Mouse (Mus musculus) adrenal gland, postnatal 36 days (tissue): Measurements from ENCODE around the gene Slc13a3. TPM values are rescaled to one million over a fixed set of nuclear protein-coding genes. Genes with fewer than 3 reads are reported as not detected.

Experiments used
- DNase-seq, 2 experiments: peaks; one replicate each; pipeline ENCODE4 v3.0.0; 2021; ENCODE audit warnings: mixed read lengths in 1 of 2
- total RNA-seq, 2 experiments: library from RNA; stranded (reverse); gene quantifications; 2 replicates each; pipeline ENCODE4 v1.2.3; 2021

The Slc13a3 gene
- total RNA-seq, 2 experiments from 2014 or later: 0.72 to 1.3 TPM

- DNase-seq: peak; percentile 61 to 73
Observed at GRCm38 (mm10) chr2:165364334-165365091, 108.5 kb downstream of the Slc13a3 start.

DNA sequence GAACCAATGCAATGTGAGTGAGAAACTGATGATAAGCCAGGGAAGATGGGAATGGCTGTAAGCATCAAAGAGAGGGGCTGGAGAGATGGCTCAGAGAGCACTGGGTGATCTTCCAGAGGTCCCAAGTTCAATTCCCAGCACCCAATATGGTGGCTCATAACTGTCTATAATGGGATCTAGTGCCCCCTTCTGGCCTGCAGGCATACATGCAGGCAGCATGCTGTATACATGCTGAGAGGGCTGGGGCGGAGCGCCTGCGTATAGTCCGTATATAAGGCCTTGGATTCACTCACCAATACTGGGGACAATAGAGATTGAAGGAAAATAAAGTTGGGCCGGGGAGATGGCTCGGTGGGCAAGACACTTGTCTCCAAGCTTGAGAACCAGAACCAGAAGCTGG lies 109.7 kb downstream of the Slc13a3 start:
- no peak for DNase-seq

- peak; percentile 44 to 70 for DNase-seq
Observed at GRCm38 (mm10) chr2:165360861-165361260, 112.2 kb downstream of the Slc13a3 start.

Other genes starting within 250 kb of the Slc13a3 start
- 1 to 10 TPM in 1 of 2 experiments, under 1 TPM in 1; 0.79 to 1.9 TPM for gene Cdh22, start 238.4 kb downstream of the Slc13a3 start, total RNA-seq
- gene Slc35c2, start 185.4 kb downstream of the Slc13a3 start, total RNA-seq: 10 to 100 TPM; 44.4 to 59.5 TPM
- gene Elmo2, start 146.8 kb downstream of the Slc13a3 start, total RNA-seq: 10 to 100 TPM; 25.8 to 27.9 TPM
- not detected for gene Zfp663, start 104.5 kb downstream of the Slc13a3 start, total RNA-seq
- gene Zfp334, start 85.0 kb downstream of the Slc13a3 start, total RNA-seq: 1 to 10 TPM; 4.0 to 6.1 TPM
- gene Ocstamp, start 72.8 kb downstream of the Slc13a3 start, total RNA-seq: under 1 TPM in 1 of 2 experiments, not detected in 1; 0.26 TPM
- gene Trp53rka, start 20.1 kb upstream of the Slc13a3 start, total RNA-seq: 10 to 100 TPM; 13.1 to 15.8 TPM
- 1 to 10 TPM; 1.1 to 1.4 TPM for gene Slc2a10, start 30.6 kb upstream of the Slc13a3 start, total RNA-seq
- 1 to 10 TPM; 2.5 to 3.6 TPM for gene Eya2, start 121.8 kb upstream of the Slc13a3 start, total RNA-seq